Comparison of ENCODE assay signal across 27 mouse cellular contexts in the genomic region with DNA sequence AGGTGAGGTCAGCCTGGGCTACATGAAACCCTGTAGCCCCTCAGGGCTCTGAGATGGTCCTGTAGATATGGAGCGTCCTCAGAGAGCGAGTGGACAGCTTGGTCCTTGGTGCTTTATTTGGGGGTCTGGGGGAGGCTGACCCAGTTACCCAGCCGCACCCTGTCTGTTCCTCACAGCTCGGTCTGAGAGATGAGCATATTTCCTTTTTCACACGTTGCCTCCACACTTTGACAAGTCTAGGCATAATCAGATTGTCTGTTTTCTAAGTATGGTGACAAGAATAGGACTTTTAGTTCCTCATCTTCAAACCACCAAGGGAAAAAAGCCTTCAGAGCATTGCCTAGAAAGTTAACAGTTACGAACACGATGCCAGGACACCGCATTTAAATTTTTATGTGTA. TPM values are rescaled to one million over a fixed set of nuclear protein-coding genes. Genes with fewer than 3 reads are reported as not detected.
DNase-seq lines count a peak whose midpoint lies in the region; ATAC-seq lines count a peak whose summit lies in the region.
"Had no signal": no experiment of that assay in that cellular context is flagged by ENCODE, and none has a peak within 500 bp of the region (broad histone marks: within the 10 kb centered on the region; RNA-seq: fewer than 3 reads in every experiment).

No protein-coding gene starts in this region.

- H3K4me2 ChIP-seq in hindbrain, embryonic 11.5 days (replicated peaks; ENCODE audit: low read depth, low read length): no peak overlapping the region
- H3K4me2 ChIP-seq: forebrain, embryonic 13.5 days; limb, embryonic 13.5 days; liver, embryonic 13.5 days; lung, embryonic 14.5 days had no signal

- H3K4me1 ChIP-seq in hindbrain, embryonic 11.5 days (replicated peaks; ENCODE audit: control insufficient read depth, insufficient read depth, low read length): no peaks in the 10 kb centered on the region
- H3K4me1 ChIP-seq: forebrain, embryonic 13.5 days; limb, embryonic 13.5 days; liver, embryonic 13.5 days had no signal

- no peaks in the 10 kb centered on the region for H3K36me3 ChIP-seq in hindbrain, embryonic 11.5 days (ENCODE audit: control insufficient read depth, insufficient read depth, low read length)
- H3K36me3 ChIP-seq: embryonic facial prominence, embryonic 10.5 days; limb, embryonic 13.5 days; liver, embryonic 13.5 days had no signal

- no peak for DNase-seq in frontal cortex, postnatal 25 days (ENCODE audit: low spot score in 2 of 2)
- DNase-seq in A20 (ENCODE audit: low read depth, low spot score): peak; percentile 24
- DNase-seq in left cerebral cortex, adult 18-20 months (ENCODE audit: low spot score in 2 of 2): peak; percentile 28 to 54
- peak; percentile 35 for DNase-seq in right cerebral cortex, postnatal 25 days
- DNase-seq in hindbrain, embryonic 11.5 days (ENCODE audit: low spot score): no peak
- no peak for DNase-seq in layer of hippocampus, postnatal 14 days (ENCODE audit: low spot score in 2 of 2)
- DNase-seq: adrenal gland, adult 2 months; cerebellum, adult 8-10 months; heart, adult 18-20 months; heart, postnatal 36 days; kidney, adult 11 months; layer of hippocampus, postnatal 36 days; liver, embryonic 13.5 days; lung, embryonic 14.5 days; lung, postnatal 36 days had no signal

- H3K9ac ChIP-seq in hindbrain, embryonic 11.5 days (ENCODE audit: low read depth, low read length): no peak overlapping the region
- H3K9ac ChIP-seq: forebrain, embryonic 13.5 days; limb, embryonic 13.5 days; liver, embryonic 13.5 days; lung, embryonic 14.5 days had no signal

- H3K27me3 ChIP-seq in hindbrain, embryonic 11.5 days (ENCODE audit: control insufficient read depth, insufficient read depth, low read length): no peaks in the 10 kb centered on the region

- no peak overlapping the region for H3K4me3 ChIP-seq in hindbrain, embryonic 11.5 days (ENCODE audit: low read depth, low read length)
- H3K4me3 ChIP-seq: embryonic facial prominence, embryonic 10.5 days; forebrain, embryonic 13.5 days; limb, embryonic 13.5 days; liver, embryonic 13.5 days had no signal

- 88% methylated on average over 8 of the region's 8 CpGs for WGBS in hindbrain, embryonic 11.5 days

- no peaks in the 10 kb centered on the region for H3K9me3 ChIP-seq in hindbrain, embryonic 11.5 days (ENCODE audit: control insufficient read depth, low read length)
- H3K9me3 ChIP-seq: embryonic facial prominence, embryonic 10.5 days; forebrain, embryonic 13.5 days; limb, embryonic 13.5 days; liver, embryonic 13.5 days had no signal

- no peak overlapping the region for H3K27ac ChIP-seq in hindbrain, embryonic 11.5 days (ENCODE audit: low read depth, low read length)
- H3K27ac ChIP-seq: embryonic facial prominence, embryonic 10.5 days; forebrain, embryonic 13.5 days; kidney, postnatal 0 days; limb, embryonic 13.5 days; liver, embryonic 13.5 days; stomach, postnatal 0 days had no signal

- peak; percentile 92 for ATAC-seq in frontal cortex, adult (ENCODE audit: low TSS enrichment)
- no peak for ATAC-seq in hindbrain, embryonic 11.5 days (ENCODE audit: low FRiP score)
- ATAC-seq: forebrain, embryonic 13.5 days; hindbrain, embryonic 16.5 days; midbrain, embryonic 16.5 days had no signal

RNA-seq across cellular contexts. Expression of gene Trim54, which starts 4.6 kb away (rescaled TPM):
- total RNA-seq in left cerebral cortex, adult 18-20 months (2021): 1 to 10 TPM; 1.7 to 1.9 TPM
- 0.10 TPM in 1 of 2 replicates, not detected in the other for polyA plus RNA-seq in hindbrain, embryonic 11.5 days (2014; fragmentation: Nextera tagmentation; extraction: Ambion mirVana)
- total RNA-seq in layer of hippocampus, postnatal 14 days (2021): not detected
- total RNA-seq: adrenal gland, adult 2 months; common myeloid progenitor, adult 5-6 weeks; layer of hippocampus, postnatal 36 days; megakaryocyte-erythroid progenitor cell, adult 5-6 weeks had no signal
- polyA plus RNA-seq: adrenal gland, adult 2 months; embryonic facial prominence, embryonic 10.5 days; forebrain, embryonic 13.5 days; hindbrain, embryonic 16.5 days; kidney, postnatal 0 days; lung, embryonic 14.5 days; midbrain, embryonic 16.5 days had no signal

RNA-seq across cellular contexts. Expression of gene Slc30a3, which starts 13.1 kb away (rescaled TPM):
- 100 to 1,000 TPM; 145 to 165 TPM for total RNA-seq in left cerebral cortex, adult 18-20 months (2021)
- 8.4 and 9.2 TPM in 2 replicates for polyA plus RNA-seq in hindbrain, embryonic 11.5 days (2014; fragmentation: Nextera tagmentation; extraction: Ambion mirVana)
- 10 to 100 TPM; 56.9 to 61.1 TPM for total RNA-seq in layer of hippocampus, postnatal 14 days (2021)
- total RNA-seq: adrenal gland, adult 2 months; common myeloid progenitor, adult 5-6 weeks; heart, adult 18-20 months; heart, postnatal 36 days; megakaryocyte-erythroid progenitor cell, adult 5-6 weeks had no signal
- polyA plus RNA-seq: adrenal gland, adult 2 months; lung, embryonic 14.5 days; stomach, postnatal 0 days had no signal

RNA-seq across cellular contexts. Expression of gene Dnajc5g, which starts 15.0 kb away (rescaled TPM):
- total RNA-seq in left cerebral cortex, adult 18-20 months (2021): not detected
- not detected in 2 replicates for polyA plus RNA-seq in hindbrain, embryonic 11.5 days (2014; fragmentation: Nextera tagmentation; extraction: Ambion mirVana)
- total RNA-seq in layer of hippocampus, postnatal 14 days (2021): not detected
- total RNA-seq: adrenal gland, adult 2 months; common myeloid progenitor, adult 5-6 weeks; gastrocnemius, adult 8-10 months; heart, adult 18-20 months; heart, postnatal 36 days; layer of hippocampus, postnatal 36 days; megakaryocyte-erythroid progenitor cell, adult 5-6 weeks had no signal
- polyA plus RNA-seq: adrenal gland, adult 2 months; embryonic facial prominence, embryonic 10.5 days; forebrain, embryonic 13.5 days; heart, embryonic 14.5 days; hindbrain, embryonic 16.5 days; kidney, postnatal 0 days; limb, embryonic 13.5 days; liver, embryonic 13.5 days; lung, embryonic 14.5 days; midbrain, embryonic 16.5 days; stomach, postnatal 0 days had no signal

RNA-seq across cellular contexts. Expression of gene Ucn, which starts 17.5 kb away (rescaled TPM):
- 1 to 10 TPM; 1.4 to 2.8 TPM for total RNA-seq in left cerebral cortex, adult 18-20 months (2021)
- not detected in 2 replicates for polyA plus RNA-seq in hindbrain, embryonic 11.5 days (2014; fragmentation: Nextera tagmentation; extraction: Ambion mirVana)
- not detected for total RNA-seq in layer of hippocampus, postnatal 14 days (2021)
- total RNA-seq: adrenal gland, adult 2 months; common myeloid progenitor, adult 5-6 weeks; gastrocnemius, adult 8-10 months; heart, adult 18-20 months; heart, postnatal 36 days; layer of hippocampus, postnatal 36 days; megakaryocyte-erythroid progenitor cell, adult 5-6 weeks had no signal
- polyA plus RNA-seq: adrenal gland, adult 2 months; embryonic facial prominence, embryonic 10.5 days; forebrain, embryonic 13.5 days; heart, embryonic 14.5 days; hindbrain, embryonic 16.5 days; kidney, postnatal 0 days; limb, embryonic 13.5 days; liver, embryonic 13.5 days; lung, embryonic 14.5 days; midbrain, embryonic 16.5 days; stomach, postnatal 0 days had no signal

RNA-seq across cellular contexts. Expression of gene Mpv17, which starts 32.9 kb away (rescaled TPM):
- total RNA-seq in left cerebral cortex, adult 18-20 months (2021): 10 to 100 TPM; 46.9 to 51.8 TPM
- polyA plus RNA-seq in hindbrain, embryonic 11.5 days (2014; fragmentation: Nextera tagmentation; extraction: Ambion mirVana): 49.9 and 57.1 TPM in 2 replicates
- 10 to 100 TPM; 41.3 to 46.9 TPM for total RNA-seq in layer of hippocampus, postnatal 14 days (2021)

Comparison
In these comparisons a context has a peak if more than half of its experiments do, and no peak if none do; other contexts are left out.
1. DNase-seq: peak in A20 (single experiment), left cerebral cortex, adult 18-20 months (2 of 2) and right cerebral cortex, postnatal 25 days (single experiment); none in frontal cortex, postnatal 25 days (0 of 2), hindbrain, embryonic 11.5 days (single experiment) and layer of hippocampus, postnatal 14 days (0 of 2).